Mouse (Mus musculus) adrenal gland, postnatal 25 days (tissue): ENCODE results near the gene Pbxip1. TPM values are rescaled to one million over a fixed set of nuclear protein-coding genes. Genes with fewer than 3 reads are reported as not detected.
A peak's percentile ranks its signal among the peaks of the same experiment; 100 is the strongest.
"Not testable (repeated sequence)": the region's sequence is repeated elsewhere in the genome, so short reads cannot be mapped to it uniquely, and the experiment has no call there.

Source experiments
- DNase-seq: peaks from one replicate; pipeline ENCODE4 v3.0.0; 2021; ENCODE audit warnings: mixed read lengths
- total RNA-seq: library from RNA; stranded (reverse); gene quantifications from 2 replicates; pipeline ENCODE4 v1.2.3, GENCODE M21; 2021

Pbxip1 gene
- total RNA-seq, 1 experiment from 2014 or later: 51.1 TPM

- no peak for DNase-seq
Observed at GRCm38 (mm10) chr3:89409701-89410100, 26.8 kb upstream of the Pbxip1 start.

- DNase-seq: no peak
Observed at GRCm38 (mm10) chr3:89410864-89411263, 25.6 kb upstream of the Pbxip1 start.

- DNase-seq: peak; percentile 86
Observed at GRCm38 (mm10) chr3:89411490-89412393, 24.8 kb upstream of the Pbxip1 start, which contains the start of gene Flad1. Flad1 (minus strand) TSS chr3:89411870.

- no peak for DNase-seq
Observed at GRCm38 (mm10) chr3:89416158-89416557, 20.3 kb upstream of the Pbxip1 start.

GRCm38 (mm10) chr3:89417131-89417530 is 19.4 kb upstream of the Pbxip1 start:
- DNase-seq: no peak

- no peak for DNase-seq
Observed at GRCm38 (mm10) chr3:89417840-89418169, 18.7 kb upstream of the Pbxip1 start.

GRCm38 (mm10) chr3:89418170-89418860 is 18.2 kb upstream of the Pbxip1 start, which contains the start of the genes Cks1b and Shc1:
Cks1b (minus strand) TSS chr3:89418383.
Shc1 (plus strand) TSS chr3:89418443.
- peak; percentile 89 for DNase-seq

- DNase-seq: peak; percentile 82
Observed at GRCm38 (mm10) chr3:89418861-89419250, 17.6 kb upstream of the Pbxip1 start.

GRCm38 (mm10) chr3:89419571-89419970 is 16.9 kb upstream of the Pbxip1 start:
- peak; percentile 48 for DNase-seq

GRCm38 (mm10) chr3:89419981-89420380 is 16.5 kb upstream of the Pbxip1 start:
- DNase-seq: no peak

- no peak for DNase-seq
Observed at GRCm38 (mm10) chr3:89420421-89420820, 16.1 kb upstream of the Pbxip1 start.

GRCm38 (mm10) chr3:89421002-89421774 is 15.3 kb upstream of the Pbxip1 start:
- peak; percentile 74 for DNase-seq

GRCm38 (mm10) chr3:89421810-89422473 is 14.6 kb upstream of the Pbxip1 start:
- no peak for DNase-seq

GRCm38 (mm10) chr3:89422556-89423205 is 13.8 kb upstream of the Pbxip1 start:
- DNase-seq: no peak

- no peak for DNase-seq
Observed at GRCm38 (mm10) chr3:89424416-89425140, 11.9 kb upstream of the Pbxip1 start.

GRCm38 (mm10) chr3:89425141-89425525 is 11.4 kb upstream of the Pbxip1 start:
- no peak for DNase-seq

- DNase-seq: no peak
Observed at GRCm38 (mm10) chr3:89425876-89426275, 10.6 kb upstream of the Pbxip1 start.

- not testable (repeated sequence) for DNase-seq
Observed at GRCm38 (mm10) chr3:89429021-89429420, 7.5 kb upstream of the Pbxip1 start.

GRCm38 (mm10) chr3:89430171-89431159 is 6.0 kb upstream of the Pbxip1 start, which contains the start of gene Pygo2:
Pygo2 (plus strand) TSS chr3:89430214.
- peak; percentile 96 for DNase-seq
